Mouse (Mus musculus): ENCODE results near the gene Omp. TPM values are rescaled to one million over a fixed set of nuclear protein-coding genes. Genes with fewer than 3 reads are reported as not detected.

Gene Omp
- polyA plus RNA-seq, 1 experiment from 2014 or later: 0.49 TPM

Other genes with a start within 250 kb of the Omp start
- gene Gdpd4, start 225.5 kb downstream of the Omp start, polyA plus RNA-seq (2015; fragmentation: Nextera tagmentation; extraction: Ambion mirVana): not detected in 2 replicates
- 15.2 and 18.5 TPM in 2 replicates for gene Myo7a, start 26.0 kb downstream of the Omp start, polyA plus RNA-seq (2015; fragmentation: Nextera tagmentation; extraction: Ambion mirVana)
- gene Capn5, start 32.8 kb upstream of the Omp start, polyA plus RNA-seq (2015; fragmentation: Nextera tagmentation; extraction: Ambion mirVana): 17.4 and 19.5 TPM in 2 replicates
- 0.06 and 0.09 TPM in 2 replicates for gene B3gnt6, start 54.0 kb upstream of the Omp start, polyA plus RNA-seq (2015; fragmentation: Nextera tagmentation; extraction: Ambion mirVana)
- gene Acer3, start 175.7 kb upstream of the Omp start, polyA plus RNA-seq (2015; fragmentation: Nextera tagmentation; extraction: Ambion mirVana): 27.4 and 32.3 TPM in 2 replicates
- gene Tsku, start 215.8 kb upstream of the Omp start, polyA plus RNA-seq (2015; fragmentation: Nextera tagmentation; extraction: Ambion mirVana): 7.3 and 9.9 TPM in 2 replicates